Mouse (Mus musculus): Measurements from ENCODE around the gene Stt3a.

The Stt3a gene

GRCm38 (mm10) chr9:36726131-36727033 is 41.1 kb downstream of the Stt3a start:
- in situ Hi-C loops (cut with MboI, MseI), result loop anchor here (5.0 to 10.0 kb wide), 2 partner anchors 41 to 1612 kb away; partner anchors contain the start of genes St3gal4 and Stt3a

GRCm38 (mm10) chr9:36716624-36717023 is 50.9 kb downstream of the Stt3a start:
- in situ Hi-C loops (cut with MboI, MseI), result no loop called here

- in situ Hi-C loops (cut with MboI, MseI), result no loop called here
These were observed 60.2 kb downstream of the Stt3a start for GRCm38 (mm10) chr9:36707304-36707703.

- in situ Hi-C loops (cut with MboI, MseI), result no loop called here
These were observed 61.6 kb downstream of the Stt3a start for GRCm38 (mm10) chr9:36705923-36706322.

GRCm38 (mm10) chr9:36694276-36694675 is 73.2 kb downstream of the Stt3a start:
- in situ Hi-C loops (cut with MboI, MseI), result loop anchor here (25.0 kb wide), 1 partner anchor 1107 kb away; no protein-coding TSS in a partner anchor

GRCm38 (mm10) chr9:36692920-36693319 is 74.6 kb downstream of the Stt3a start, which contains the start of gene Acrv1:
Gene Acrv1, plus strand, starts transcription at chr9:36693220.
- in situ Hi-C loops (cut with MboI, MseI), result loop anchor here (25.0 kb wide), 1 partner anchor 1106 kb away; no protein-coding TSS in a partner anchor

GRCm38 (mm10) chr9:36687329-36687728 is 80.2 kb downstream of the Stt3a start:
- in situ Hi-C loops (cut with MboI, MseI), result loop anchor here (25.0 kb wide), 1 partner anchor 1100 kb away; no protein-coding TSS in a partner anchor

- in situ Hi-C loops (cut with MboI, MseI), result loop anchor here (25.0 kb wide), 1 partner anchor 1094 kb away; no protein-coding TSS in a partner anchor
These were observed 86.1 kb downstream of the Stt3a start for GRCm38 (mm10) chr9:36681424-36681823.

Measured in regulatory T cell (primary cell).